Mouse (Mus musculus) MEL (cell line): Measurements from ENCODE around the gene Avpr1b. TPM values are rescaled to one million over a fixed set of nuclear protein-coding genes. Genes with fewer than 3 reads are reported as not detected.

ENCODE experiments used
- DNase-seq: peaks from one replicate; pipeline ENCODE4 v3.0.0; 2011; ENCODE audit warnings: low read depth, low spot score
- H3K27ac ChIP-seq: 2 replicates; pipeline ENCODE4 v1.5.1; 2012; ENCODE audit warnings: low read depth, mild to moderate bottlenecking, control low read depth, low read length, moderate library complexity; ENCODE audit not compliant: control insufficient read depth
- H3K27me3 ChIP-seq, 2 experiments: fragments of 150-350 bp in 1 of 2; sonication (generic) in 1 of 2; 2 replicates each; pipeline ENCODE4 v1.6.1; 2012; ENCODE audit warnings: low read length in 2 of 2, mild to moderate bottlenecking in 2 of 2, improper control_type of control experiment in 1 of 2, moderate library complexity in 1 of 2; ENCODE audit not compliant: insufficient read depth in 2 of 2, control insufficient read depth in 1 of 2
- H3K36me3 ChIP-seq, 2 experiments: 2 replicates each; pipeline ENCODE4 v1.6.1; 2012 to 2014; ENCODE audit warnings: low read length in 2 of 2, improper control_type of control experiment in 1 of 2, inconsistent platforms in 1 of 2, mild to moderate bottlenecking in 1 of 2; ENCODE audit not compliant: insufficient read depth in 2 of 2, control insufficient read depth in 1 of 2
- H3K4me1 ChIP-seq, 2 experiments: fragments of 150-350 bp in 1 of 2; sonication (generic) in 1 of 2; 2 replicates each; pipeline ENCODE4 v1.6.1; 2012; ENCODE audit warnings: low read length in 2 of 2, improper control_type of control experiment in 1 of 2, mild to moderate bottlenecking in 1 of 2; ENCODE audit not compliant: insufficient read depth in 2 of 2, control insufficient read depth in 1 of 2
- H3K4me3 ChIP-seq, 2 experiments: fragments of 150-350 bp in 1 of 2; sonication (generic) in 1 of 2; 2 replicates each; pipeline ENCODE4 v1.5.1; 2012; ENCODE audit warnings: low read depth in 2 of 2, low read length in 2 of 2, mild to moderate bottlenecking in 2 of 2, moderate library complexity in 2 of 2, control low read depth in 1 of 2, improper control_type of control experiment in 1 of 2; ENCODE audit not compliant: control insufficient read depth in 1 of 2, insufficient read depth in 1 of 2
- H3K79me2 ChIP-seq: 2 replicates; pipeline ENCODE4 v1.6.1; 2012; ENCODE audit warnings: mild to moderate bottlenecking, low read length, moderate library complexity; ENCODE audit not compliant: control insufficient read depth, poor library complexity, insufficient read depth
- H3K9ac ChIP-seq: 2 replicates; pipeline ENCODE4 v1.6.1; 2012; ENCODE audit warnings: low read depth, mild to moderate bottlenecking, control low read depth, low read length, moderate library complexity; ENCODE audit not compliant: control insufficient read depth, poor library complexity, severe bottlenecking
- H3K9me3 ChIP-seq: fragments of 150-350 bp; sonication (generic); replicated peaks from 2 replicates; pipeline ENCODE4 v1.6.1; 2012; ENCODE audit warnings: mild to moderate bottlenecking, low read length, improper control_type of control experiment, moderate library complexity; ENCODE audit not compliant: insufficient read depth
- BHLHE40 ChIP-seq: IDR thresholded peaks from 2 replicates; pipeline ENCODE4 v1.6.1; 2012; ENCODE audit warnings: low read depth, mild to moderate bottlenecking, inconsistent platforms, low read length, improper control_type of control experiment, borderline replicate concordance
- CHD2 ChIP-seq: IDR thresholded peaks from 2 replicates; pipeline ENCODE4 v1.6.1; 2011; ENCODE audit warnings: low read length, improper control_type of control experiment
- CTCF ChIP-seq, 3 experiments: IDR thresholded peaks in 2 of 3; conservative IDR thresholded peaks in 1 of 3; 2 replicates each; pipeline ENCODE4 v1.5.1; 2011 to 2012; ENCODE audit warnings: low read length in 3 of 3, low read depth in 2 of 3, mild to moderate bottlenecking in 2 of 3, improper control_type of control experiment in 1 of 3, inconsistent platforms in 1 of 3, mixed read lengths in 1 of 3, moderate library complexity in 1 of 3; ENCODE audit not compliant: control insufficient read depth in 1 of 3, insufficient read depth in 1 of 3, poor library complexity in 1 of 3, severe bottlenecking in 1 of 3
- E2F4 ChIP-seq: IDR thresholded peaks from 2 replicates; pipeline ENCODE4 v1.6.1; 2011; ENCODE audit warnings: low read depth, low read length, improper control_type of control experiment, borderline replicate concordance
- EP300 ChIP-seq, 2 experiments: IDR thresholded peaks; 2 replicates each; pipeline ENCODE4 v1.6.1; 2011; ENCODE audit warnings: improper control_type of control experiment in 2 of 2, low read length in 2 of 2, low read depth in 1 of 2, mild to moderate bottlenecking in 1 of 2
- ETS1 ChIP-seq: IDR thresholded peaks from 2 replicates; pipeline ENCODE4 v1.6.1; 2012; ENCODE audit warnings: low read depth, mild to moderate bottlenecking, inconsistent platforms, low read length, improper control_type of control experiment, moderate library complexity
- GATA1 ChIP-seq: IDR thresholded peaks from 2 replicates; pipeline ENCODE4 v1.6.1; 2011; ENCODE audit warnings: low read depth, low read length, improper control_type of control experiment
- HCFC1 ChIP-seq: IDR thresholded peaks from 2 replicates; pipeline ENCODE4 v1.6.1; 2012; ENCODE audit warnings: low read depth, mild to moderate bottlenecking, inconsistent platforms, low read length, improper control_type of control experiment, moderate library complexity
- JUND ChIP-seq: IDR thresholded peaks from 2 replicates; pipeline ENCODE4 v1.6.1; 2011; ENCODE audit warnings: low read depth, mild to moderate bottlenecking, improper control_type of control experiment, low read length
- KAT2A ChIP-seq: conservative IDR thresholded peaks from 2 replicates; pipeline ENCODE4 v1.6.1; 2012; ENCODE audit warnings: low read depth, low read length, improper control_type of control experiment, inconsistent platforms
- MAX ChIP-seq: IDR thresholded peaks from 2 replicates; pipeline ENCODE4 v1.6.1; 2011; ENCODE audit warnings: low read length, improper control_type of control experiment
- MAZ ChIP-seq: IDR thresholded peaks from 2 replicates; pipeline ENCODE4 v1.6.1; 2012; ENCODE audit warnings: low read depth, mild to moderate bottlenecking, inconsistent platforms, low read length, improper control_type of control experiment
- MYB ChIP-seq: IDR thresholded peaks from 2 replicates; pipeline ENCODE4 v1.6.1; 2011; ENCODE audit warnings: mild to moderate bottlenecking, low read depth, low read length, improper control_type of control experiment
- MYC ChIP-seq: IDR thresholded peaks from 2 replicates; pipeline ENCODE4 v1.6.1; 2011; ENCODE audit warnings: low read depth, mild to moderate bottlenecking, low read length, improper control_type of control experiment, moderate library complexity
- NELFE ChIP-seq: IDR thresholded peaks from 2 replicates; pipeline ENCODE4 v1.6.1; 2011; ENCODE audit warnings: low read depth, low read length, improper control_type of control experiment
- NRF1 ChIP-seq: IDR thresholded peaks from 2 replicates; pipeline ENCODE4 v1.6.1; 2014; ENCODE audit warnings: low read depth, mild to moderate bottlenecking, inconsistent platforms, low read length, improper control_type of control experiment, moderate library complexity; ENCODE audit not compliant: poor library complexity, insufficient read depth, severe bottlenecking
- POLR2AphosphoS2 ChIP-seq: IDR thresholded peaks from 2 replicates; pipeline ENCODE4 v1.6.1; 2011; ENCODE audit warnings: low read length, improper control_type of control experiment
- POLR2AphosphoS5 ChIP-seq: IDR thresholded peaks from 2 replicates; pipeline ENCODE4 v1.6.1; 2012; ENCODE audit warnings: low read depth, borderline replicate concordance, mild to moderate bottlenecking, inconsistent platforms, low read length, moderate library complexity, mixed read lengths
- RAD21 ChIP-seq: IDR thresholded peaks from 2 replicates; pipeline ENCODE4 v1.6.1; 2011; ENCODE audit warnings: mild to moderate bottlenecking, low read depth, low read length, improper control_type of control experiment
- RCOR1 ChIP-seq: IDR thresholded peaks from 2 replicates; pipeline ENCODE4 v1.6.1; 2012; ENCODE audit warnings: low read depth, mild to moderate bottlenecking, inconsistent platforms, low read length, improper control_type of control experiment
- SIN3A ChIP-seq: IDR thresholded peaks from 2 replicates; pipeline ENCODE4 v1.6.1; 2012; ENCODE audit warnings: low read length, improper control_type of control experiment, inconsistent platforms
- SMC3 ChIP-seq: IDR thresholded peaks from 2 replicates; pipeline ENCODE4 v1.6.1; 2011; ENCODE audit warnings: low read depth, low read length, improper control_type of control experiment
- TAL1 ChIP-seq: IDR thresholded peaks from 2 replicates; pipeline ENCODE4 v1.6.1; 2012; ENCODE audit warnings: mild to moderate bottlenecking, inconsistent platforms, low read length, moderate library complexity, mixed read lengths
- USF2 ChIP-seq, 2 experiments: IDR thresholded peaks; 2 replicates each; pipeline ENCODE4 v1.6.1; 2011 to 2012; ENCODE audit warnings: improper control_type of control experiment in 2 of 2, low read length in 2 of 2, borderline replicate concordance in 1 of 2, inconsistent platforms in 1 of 2, low read depth in 1 of 2, mild to moderate bottlenecking in 1 of 2; ENCODE audit not compliant: insufficient read depth in 1 of 2
- ZC3H11A ChIP-seq: IDR thresholded peaks from 2 replicates; pipeline ENCODE4 v1.6.1; 2012; ENCODE audit warnings: low read depth, mild to moderate bottlenecking, inconsistent platforms, low read length, improper control_type of control experiment
- ZKSCAN1 ChIP-seq: IDR thresholded peaks from 2 replicates; pipeline ENCODE4 v1.6.1; 2012; ENCODE audit warnings: low read depth, mild to moderate bottlenecking, inconsistent platforms, low read length, improper control_type of control experiment, moderate library complexity
- ZMIZ1 ChIP-seq: IDR thresholded peaks from 2 replicates; pipeline ENCODE4 v1.6.1; 2012; ENCODE audit warnings: low read depth, mild to moderate bottlenecking, inconsistent platforms, low read length, improper control_type of control experiment, moderate library complexity
- ZNF384 ChIP-seq: IDR thresholded peaks from 2 replicates; pipeline ENCODE4 v1.6.1; 2012; ENCODE audit warnings: low read depth, mild to moderate bottlenecking, inconsistent platforms, low read length, improper control_type of control experiment
- polyA plus RNA-seq, 2 experiments: library from polyadenylated mRNA; stranded (reverse) in 1 of 2; unstranded in 1 of 2; fragments of >175 nt in 1 of 2; fragments of >200 nt in 1 of 2; gene quantifications; 2 replicates each; pipeline versions ENCODE4 v1.2.1 to v1.2.4; 2012; ENCODE audit warnings: low replicate concordance in 2 of 2, low read depth in 1 of 2; ENCODE audit not compliant: insufficient read length in 2 of 2, insufficient read depth in 1 of 2, missing spikeins in 1 of 2
- total RNA-seq: library from RNA; depleted of rRNA; stranded (reverse); fragments of 300-350 nt; gene quantifications from 2 replicates; pipeline ENCODE4 v1.2.3, GENCODE M21; 2012

The Avpr1b gene
- total and polyA plus RNA-seq, 3 experiments, result not detected

DNA sequence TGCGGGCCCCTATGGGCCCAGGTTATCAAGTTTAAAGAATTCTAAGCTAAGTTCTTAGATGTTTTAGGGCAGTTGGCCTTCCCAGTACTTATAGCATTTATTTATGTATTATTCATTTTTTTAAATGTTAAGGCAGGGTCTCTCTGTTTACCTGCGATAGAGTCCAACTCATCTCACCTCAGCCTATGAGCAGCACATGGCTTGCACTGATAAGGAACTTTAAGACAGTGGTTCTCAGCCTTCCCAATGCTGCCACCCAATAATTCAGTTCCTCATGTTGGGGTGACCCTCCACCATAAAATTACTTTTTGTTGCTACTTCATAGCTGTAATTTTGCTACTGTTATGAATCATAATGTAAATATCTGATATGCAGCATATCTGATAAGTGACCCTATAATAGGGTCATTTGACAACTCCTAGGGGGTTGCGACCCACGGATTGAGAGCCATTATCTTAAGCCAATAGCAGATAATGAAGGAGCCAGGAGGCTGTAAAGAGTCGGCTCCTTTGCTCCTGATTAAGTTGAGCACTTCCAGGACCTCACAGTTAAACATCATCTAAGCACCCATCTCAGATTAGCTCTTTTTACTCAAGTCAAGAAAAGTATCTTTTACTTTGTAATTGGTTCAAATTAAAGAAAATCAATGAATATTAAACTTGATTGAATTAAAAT lies 17.6 kb downstream of the Avpr1b start (continued):
- TF ChIP-seq POLR2AphosphoS2 (no peak), NELFE (no peak), KAT2A (no peak), TAL1 (peak; percentile 93), CHD2 (no peak), BHLHE40 (no peak), POLR2AphosphoS5 (no peak), ZNF384 (peak; percentile 86), GATA1 (peak; percentile 96), MYC (peak; percentile 74; the same call in 1 of the 2 replicates)
- TF ChIP-seq, all 39 proteins: peak for 13

DNA sequence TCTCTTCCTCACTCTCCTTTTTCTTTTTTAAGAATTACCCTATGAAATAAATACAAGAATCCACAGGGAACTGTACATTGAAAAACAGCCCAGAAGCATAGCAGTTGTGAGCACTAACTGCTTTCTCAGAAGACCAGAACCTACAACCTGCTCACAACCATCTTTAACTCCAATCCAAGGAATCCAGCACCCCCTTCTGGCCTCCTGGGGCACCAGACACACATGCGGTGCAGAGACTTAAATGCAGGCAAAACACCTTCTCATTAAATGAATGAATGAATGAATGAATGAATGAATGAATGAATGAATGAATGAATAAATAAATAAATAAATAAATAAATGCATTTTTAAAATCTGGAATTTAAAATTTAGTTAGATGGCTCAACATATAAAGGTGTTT lies 19.5 kb downstream of the Avpr1b start:
- Histone ChIP-seq H3K4me1 (peaks cover 5 to 20% of the 10 kb centered on the region in 2 experiments), H3K9ac (no peak overlapping the region), H3K27ac (no peak overlapping the region), H3K4me3 (no peak overlapping the region), H3K27me3 (0 out of 4 replicates have a peak, but pooled peaks cover 0 to 1% of the 10 kb centered on the region in 2 experiments), H3K9me3 (no peaks in the 10 kb centered on the region), H3K36me3 (peaks cover 0 to 18% of the 10 kb centered on the region in 2 experiments; a peak in 2 of 4 replicates), H3K79me2 (no peaks in the 10 kb centered on the region)
- TF ChIP-seq HCFC1 (no peak), POLR2AphosphoS2 (no peak), ETS1 (no peak), NRF1 (no peak), KAT2A (no peak), MYB (no peak), MAX (no peak), MAZ (no peak), RAD21 (peak; percentile 35), ZMIZ1 (no peak), BHLHE40 (no peak), RCOR1 (no peak), NELFE (no peak), JUND (no peak), USF2 (IDR thresholded peaks at IDR 0.05; ENCODE audit: borderline replicate concordance in 1 of 2, insufficient read depth in 1 of 2, low read depth in 1 of 2, low read length in 2 of 2) (no peak), CTCF (IDR thresholded peaks at IDR 0.05 in 2 of 3, conservative IDR thresholded peaks at IDR 0.05 in 1 of 3; ENCODE audit: control insufficient read depth in 1 of 3, insufficient read depth in 1 of 3, low read depth in 2 of 3, low read length in 3 of 3, poor library complexity in 1 of 3, severe bottlenecking in 1 of 3) (peak in 2 of 3 experiments; percentile 45 to 51; a peak in 4 of 6 replicates), ZC3H11A (0 out of 2 replicates have a peak, but pooled peaks have one; percentile 7), E2F4 (no peak), SMC3 (peak; percentile 21), ZKSCAN1 (no peak), SIN3A (no peak), EP300 (IDR thresholded peaks at IDR 0.05; ENCODE audit: low read depth in 1 of 2, low read length in 2 of 2) (no peak)
- peak; percentile 36 for DNase-seq
